Mouse (Mus musculus) ovary, adult 10 weeks (tissue): ENCODE results near the gene Gm8113. TPM values are rescaled to one million over a fixed set of nuclear protein-coding genes. Genes with fewer than 3 reads are reported as not detected.

Experiments used
- polyA plus RNA-seq: library from polyadenylated mRNA; stranded (reverse); fragments of 350-450 nt; fragmentation: Illumina TruSeq; extraction: RNeasy Lipid Tissue Mini Kit (QIAGEN cat#74804); gene quantifications from one replicate; pipeline ENCODE4 v1.2.3, GENCODE M21; 2014

Gm8113 gene
- polyA plus RNA-seq, result 8.0 TPM

DNA sequence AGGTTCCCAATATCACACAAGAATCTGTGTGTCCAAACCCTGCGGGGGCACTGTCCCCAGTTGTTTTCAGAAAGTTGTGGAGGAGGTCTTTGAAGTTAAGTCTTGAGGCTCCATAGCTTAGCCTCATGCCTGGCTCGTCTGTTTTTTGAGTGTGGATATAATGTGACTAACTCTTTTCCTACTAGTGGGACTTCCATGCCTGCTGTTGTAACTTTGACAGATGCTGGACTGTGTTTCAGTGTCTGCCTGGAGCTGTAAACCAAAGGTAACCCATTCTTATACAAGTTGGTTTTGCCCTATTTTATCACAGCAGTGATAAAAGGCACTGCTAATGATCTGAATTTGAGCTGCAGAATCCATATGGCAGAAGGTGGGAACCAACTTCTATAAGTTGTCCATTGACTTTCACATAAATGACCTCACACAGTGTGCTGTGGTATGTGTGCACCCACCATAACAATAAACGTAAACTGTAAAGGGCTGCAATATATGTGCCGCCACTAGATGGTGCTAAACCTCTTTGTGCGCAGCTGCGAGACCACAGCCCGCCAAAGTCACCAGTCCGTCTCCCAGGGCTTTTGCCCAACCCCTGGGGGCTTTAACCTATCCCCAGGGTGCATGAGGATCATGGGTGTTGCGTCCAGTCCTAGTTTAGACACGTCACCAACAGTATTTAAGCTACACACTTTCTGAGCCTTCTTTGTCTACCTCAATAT, at the start of gene Gm8113:
Gm8113 (plus strand) TSS at position 703 of the 716 bp plus-strand sequence.

DNA sequence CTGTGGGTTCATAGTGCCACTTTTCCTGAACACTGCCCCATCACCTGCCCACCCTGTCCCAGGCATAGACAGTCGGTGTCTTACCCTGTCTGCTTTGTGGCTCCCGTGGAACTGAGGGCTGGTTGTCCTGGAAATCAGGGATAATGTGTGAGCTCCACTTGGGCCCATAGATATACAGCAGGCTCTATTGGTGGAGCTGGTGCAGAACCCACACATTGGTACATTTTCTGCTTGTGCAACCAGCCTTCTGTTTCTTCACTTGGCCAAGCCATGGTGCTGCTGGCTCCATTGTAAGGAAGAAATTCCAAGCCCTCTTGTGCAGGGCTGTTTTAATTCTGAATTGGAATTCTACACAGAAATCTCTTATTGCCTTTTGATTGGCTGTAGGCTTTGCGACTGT, 49.8 kb upstream of the Gm8113 start, which contains the start of gene Ear1:
Ear1 (minus strand) TSS at position 101 of the 400 bp plus-strand sequence.

GRCm38 (mm10) chr14:43923459-43923858, 1.7 kb upstream of the Gm8113 start, which contains the start of gene Ear10:
Gene Ear10, minus strand, starts transcription at chr14:43923559.

GRCm38 (mm10) chr14:43956769-43957168, 31.6 kb downstream of the Gm8113 start, which contains the start of gene Ang5:
Gene Ang5, plus strand, starts transcription at chr14:43957069.

Other genes starting within 250 kb of the Gm8113 start
- gene Gm8165, start 248.2 kb upstream of the Gm8113 start, polyA plus RNA-seq, result not detected
- gene Gm7324, start 227.6 kb upstream of the Gm8113 start, polyA plus RNA-seq, result 10.8 TPM
- not detected for gene Gm16506, start 197.9 kb upstream of the Gm8113 start, polyA plus RNA-seq
- 0.48 TPM for gene Gm6526, start 177.5 kb upstream of the Gm8113 start, polyA plus RNA-seq
- gene Gm8180, start 140.6 kb upstream of the Gm8113 start, polyA plus RNA-seq, result not detected
- not detected for gene Ear1, start 49.9 kb upstream of the Gm8113 start, polyA plus RNA-seq
- gene Ear10, start 1.8 kb upstream of the Gm8113 start, polyA plus RNA-seq, result not detected
- gene Ang5, start 31.7 kb downstream of the Gm8113 start, polyA plus RNA-seq, result not detected
- not detected for gene Ang6, start 76.9 kb downstream of the Gm8113 start, polyA plus RNA-seq
- gene Ear2, start 177.3 kb downstream of the Gm8113 start, polyA plus RNA-seq, result 25.5 TPM
- not detected for gene Gm3327, start 198.5 kb downstream of the Gm8113 start, polyA plus RNA-seq